Mouse (Mus musculus) MN1 (cell line): ENCODE data around the gene Gm4133.
"Not testable (repeated sequence)": the region's sequence is repeated elsewhere in the genome, so short reads cannot be mapped to it uniquely, and the experiment has no call there.

Source experiments
- DNase-seq: peaks from one replicate; pipeline ENCODE4 v3.0.0-alpha.2; 2016; ENCODE audit warnings: low spot score

Gm4133 gene

DNA sequence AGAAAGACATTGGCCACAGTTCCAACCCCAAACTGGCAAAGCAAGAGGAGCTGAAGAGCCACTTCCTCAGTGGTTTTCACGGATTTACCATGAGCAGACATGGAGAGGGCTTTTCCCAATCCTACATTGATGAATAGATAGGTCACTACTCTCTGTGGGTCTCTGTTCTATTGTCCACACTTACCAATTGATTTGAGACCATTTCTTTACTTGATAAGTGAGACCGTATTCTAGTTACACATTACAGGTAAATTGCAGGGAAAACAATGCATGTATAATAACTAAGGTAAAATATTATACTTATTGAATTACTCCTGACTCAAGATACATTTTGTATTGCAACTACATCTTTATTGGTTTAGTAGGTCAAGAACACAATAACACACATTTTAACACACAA is at the start of gene Gm4133:
Gm4133 (minus strand) TSS at position 101 of the 400 bp plus-strand sequence.
- DNase-seq = not testable (repeated sequence)

DNA sequence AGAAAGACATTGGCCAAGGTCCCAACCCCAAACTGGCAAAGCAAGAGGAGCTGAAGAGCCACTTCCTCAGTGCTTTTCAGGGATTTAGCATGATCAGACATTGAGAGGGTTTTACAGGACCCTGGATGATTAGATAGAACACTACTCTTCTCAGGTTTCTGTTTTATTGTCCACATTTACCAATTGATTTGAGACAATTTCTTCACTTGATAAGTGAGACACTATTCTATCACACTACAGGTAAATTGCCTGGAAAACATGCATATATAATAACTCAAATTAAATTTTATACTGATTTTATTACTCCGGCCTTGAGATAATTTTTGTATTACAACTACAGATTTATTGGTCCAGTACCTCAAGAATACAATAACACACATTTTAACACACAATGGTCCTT is 41.4 kb upstream of the Gm4133 start, which contains the start of gene Gm5728:
Gm5728 (minus strand) TSS at position 101 of the 400 bp plus-strand sequence.
- not testable (repeated sequence) for DNase-seq
